Mouse (Mus musculus): ENCODE measurements around the gene Adamtsl4.

Gene Adamtsl4

DNA sequence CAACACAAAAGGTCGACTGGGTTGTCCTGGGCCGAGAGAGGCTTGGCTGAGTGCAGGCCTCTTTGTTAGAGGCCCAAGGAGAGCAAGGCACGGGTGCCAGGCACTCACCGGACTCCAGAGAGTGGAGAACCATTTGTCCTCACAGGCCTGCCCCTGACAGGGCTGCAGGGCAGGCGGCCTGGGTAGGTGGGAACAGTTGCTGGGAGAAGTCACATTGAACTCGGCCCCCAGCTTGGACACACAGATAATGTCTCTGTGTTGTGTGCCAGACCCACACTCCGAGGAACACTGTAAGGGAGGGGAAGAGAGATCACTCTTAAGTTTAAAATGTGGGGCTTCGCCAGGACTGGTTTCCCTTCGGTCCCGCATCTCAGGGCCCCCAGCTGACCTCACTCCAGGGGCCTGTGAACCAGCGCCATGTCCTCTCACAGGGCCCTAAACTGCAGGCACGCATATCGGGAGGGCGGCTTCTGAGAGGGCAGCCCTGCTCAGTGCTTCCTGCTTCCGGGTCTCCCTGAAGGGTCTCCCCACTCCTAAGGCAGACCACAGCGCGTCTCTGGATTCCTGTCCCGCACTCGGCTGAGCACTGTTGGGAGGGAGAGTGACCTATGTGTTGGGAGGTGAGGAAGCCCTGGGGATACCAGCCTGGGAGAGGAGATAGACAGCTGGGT lies 10.2 kb downstream of the Adamtsl4 start:
- in situ Hi-C loops (cut with MboI, MseI), result loop anchor here (10.0 kb wide), 1 partner anchor 587 kb away; the partner anchor contains the start of genes Hist2h2bb, Hist2h3b and Hist2h4

- in situ Hi-C loops (cut with MboI, MseI), result loop anchor here (10.0 kb wide), 1 partner anchor 588 kb away; the partner anchor contains the start of genes Hist2h2bb, Hist2h3b and Hist2h4
Measured at GRCm38 (mm10) chr3:95676745-95677419, 10.8 kb downstream of the Adamtsl4 start.

DNA sequence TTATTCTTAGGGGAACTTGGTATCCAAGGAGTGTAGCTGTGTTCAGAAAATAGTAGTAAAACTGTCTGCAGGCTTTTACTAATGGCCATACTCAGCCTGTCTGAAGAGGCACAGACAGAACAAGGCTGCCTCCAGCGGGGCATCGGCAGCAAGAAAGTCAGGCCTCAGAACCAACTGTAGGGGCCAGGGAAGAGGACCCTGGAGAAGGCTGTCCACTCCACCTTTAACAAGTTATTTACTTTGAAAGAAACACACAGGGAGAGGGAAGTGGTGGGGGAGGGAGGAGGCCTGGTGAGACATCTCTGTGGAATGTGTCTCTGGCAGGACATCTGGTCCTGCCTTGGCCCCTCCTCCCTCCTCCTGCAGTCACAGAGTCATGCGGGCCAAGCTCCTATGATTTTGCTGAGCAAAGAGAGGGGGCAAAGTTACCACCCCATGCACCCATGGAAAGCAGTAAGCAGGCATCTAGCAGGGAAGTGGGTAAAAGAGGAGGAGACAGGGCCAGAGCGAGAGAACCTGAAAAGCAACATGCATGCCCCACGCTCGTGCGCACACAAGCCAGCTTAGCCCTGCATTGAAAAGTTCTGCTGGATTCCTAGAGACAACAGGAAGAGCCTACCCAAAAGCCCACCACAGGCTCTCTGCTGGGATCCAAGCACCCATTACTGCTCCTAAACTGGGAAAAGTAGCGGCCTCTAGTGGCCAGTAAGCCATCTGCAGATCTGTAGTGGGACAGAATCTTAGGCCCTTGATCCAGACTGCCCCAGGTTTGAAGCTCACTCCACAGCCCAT lies 12.2 kb downstream of the Adamtsl4 start:
- in situ Hi-C loops (cut with MboI, MseI), result loop anchor here (10.0 kb wide), 1 partner anchor 589 kb away; the partner anchor contains the start of genes Hist2h2bb, Hist2h3b and Hist2h4

DNA sequence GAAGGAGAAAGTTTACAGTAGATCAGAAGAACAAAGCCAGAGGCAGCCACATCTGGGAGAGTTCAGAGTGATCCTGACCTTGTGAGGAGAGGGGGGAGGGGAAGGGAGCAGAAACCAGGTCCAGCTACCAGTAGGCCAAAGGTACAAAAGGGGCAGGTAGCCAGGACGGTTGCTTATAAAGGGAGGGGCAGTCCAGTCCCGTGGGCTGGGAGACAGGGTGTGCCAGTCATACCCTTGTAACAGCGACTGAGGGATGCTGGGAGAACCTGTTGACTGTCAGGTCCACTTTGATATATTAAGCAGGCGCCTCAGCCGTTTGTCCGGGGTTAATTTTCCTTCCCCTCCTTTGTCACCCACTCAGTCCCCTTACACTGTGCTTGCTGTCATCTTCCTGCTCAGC lies 12.9 kb downstream of the Adamtsl4 start:
- in situ Hi-C loops (cut with MboI, MseI), result loop anchor here (10.0 kb wide), 1 partner anchor 590 kb away; the partner anchor contains the start of genes Hist2h2bb, Hist2h3b and Hist2h4

- in situ Hi-C loops (cut with MboI, MseI), result loop anchor here (10.0 kb wide), 1 partner anchor 591 kb away; the partner anchor contains the start of genes Hist2h2bb, Hist2h3b and Hist2h4
Measured at GRCm38 (mm10) chr3:95674236-95674635, 13.5 kb downstream of the Adamtsl4 start.

DNA sequence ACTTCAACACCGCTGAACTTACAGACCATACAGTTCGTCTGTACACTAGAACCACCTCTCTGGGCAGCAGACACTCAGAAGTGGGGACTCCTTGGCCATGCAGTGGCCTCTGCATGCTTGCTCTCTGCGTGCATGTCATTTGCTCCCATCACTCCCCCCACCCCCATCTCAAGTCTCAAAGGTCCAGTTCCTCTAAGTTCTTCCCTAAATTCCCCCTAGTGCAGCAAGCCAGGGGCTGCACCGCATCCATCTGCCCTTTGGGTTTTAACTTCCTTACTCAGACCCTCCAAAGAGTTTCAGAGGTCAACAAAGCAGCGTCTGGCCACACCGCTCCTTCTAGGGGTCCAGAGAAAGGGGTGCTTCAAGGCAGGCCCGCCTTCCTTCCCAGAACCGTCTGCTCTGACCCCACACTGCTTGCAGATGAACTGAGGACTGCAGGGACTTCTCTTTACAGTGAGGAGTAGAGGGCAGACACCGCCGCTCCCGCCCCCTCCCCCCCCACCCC lies 14.0 kb downstream of the Adamtsl4 start:
- in situ Hi-C loops (cut with MboI, MseI), result loop anchor here (10.0 kb wide), 1 partner anchor 591 kb away; the partner anchor contains the start of genes Hist2h2bb, Hist2h3b and Hist2h4

GRCm38 (mm10) chr3:95672861-95673706 lies 14.6 kb downstream of the Adamtsl4 start:
- in situ Hi-C loops (cut with MboI, MseI), result loop anchor here (10.0 kb wide), 1 partner anchor 592 kb away; the partner anchor contains the start of genes Hist2h2bb, Hist2h3b and Hist2h4

- in situ Hi-C loops (cut with MboI, MseI), result loop anchor here (10.0 kb wide), 1 partner anchor 592 kb away; the partner anchor contains the start of genes Hist2h2bb, Hist2h3b and Hist2h4
Measured at GRCm38 (mm10) chr3:95672461-95672860, 15.3 kb downstream of the Adamtsl4 start.

DNA sequence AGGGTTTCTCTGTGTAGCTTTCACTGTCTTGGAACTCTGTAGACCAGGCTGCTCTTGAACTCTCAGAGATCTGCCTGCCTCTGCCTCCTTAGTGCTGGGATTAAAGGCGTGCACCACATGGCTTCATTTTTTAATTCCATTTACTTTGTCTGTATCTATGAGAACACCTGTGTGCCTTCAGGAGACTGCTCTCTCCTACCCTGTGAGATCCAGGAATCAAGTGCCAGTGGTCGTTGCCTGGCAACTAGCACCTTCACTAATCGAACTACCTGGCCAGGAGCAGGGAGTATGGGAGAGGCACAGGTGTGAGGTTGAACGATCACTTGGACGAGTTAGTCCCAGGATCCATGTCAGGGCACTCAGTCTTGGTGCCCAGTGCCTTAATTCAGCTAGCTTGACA lies 16.5 kb downstream of the Adamtsl4 start:
- in situ Hi-C loops (cut with MboI, MseI), result loop anchor here (10.0 kb wide), 1 partner anchor 594 kb away; the partner anchor contains the start of genes Hist2h2bb, Hist2h3b and Hist2h4

GRCm38 (mm10) chr3:95670419-95670818 lies 17.3 kb downstream of the Adamtsl4 start:
- in situ Hi-C loops (cut with MboI, MseI), result loop anchor here (10.0 kb wide), 1 partner anchor 594 kb away; the partner anchor contains the start of genes Hist2h2bb, Hist2h3b and Hist2h4

DNA sequence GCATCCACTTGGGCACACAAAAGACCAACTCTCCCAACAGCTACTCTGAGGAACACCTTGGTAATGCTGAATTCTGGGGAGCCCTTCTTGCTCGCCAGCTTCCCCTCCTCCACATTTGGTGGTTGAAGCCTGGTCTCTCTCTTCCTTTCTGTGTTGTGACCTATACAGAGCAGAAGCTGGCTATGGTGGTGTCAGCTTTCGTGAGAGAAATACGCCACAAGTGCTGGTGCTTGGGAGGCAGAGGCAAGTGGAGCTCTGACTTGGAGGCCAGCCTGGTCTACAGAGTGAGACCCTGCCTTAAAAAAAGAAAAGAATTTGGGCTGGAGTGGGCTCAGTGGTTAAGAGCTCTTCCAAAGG lies 18.4 kb downstream of the Adamtsl4 start:
- in situ Hi-C loops (cut with MboI, MseI), result no loop called here

GRCm38 (mm10) chr3:95668589-95669308 lies 19.0 kb downstream of the Adamtsl4 start:
- in situ Hi-C loops (cut with MboI, MseI), result no loop called here

DNA sequence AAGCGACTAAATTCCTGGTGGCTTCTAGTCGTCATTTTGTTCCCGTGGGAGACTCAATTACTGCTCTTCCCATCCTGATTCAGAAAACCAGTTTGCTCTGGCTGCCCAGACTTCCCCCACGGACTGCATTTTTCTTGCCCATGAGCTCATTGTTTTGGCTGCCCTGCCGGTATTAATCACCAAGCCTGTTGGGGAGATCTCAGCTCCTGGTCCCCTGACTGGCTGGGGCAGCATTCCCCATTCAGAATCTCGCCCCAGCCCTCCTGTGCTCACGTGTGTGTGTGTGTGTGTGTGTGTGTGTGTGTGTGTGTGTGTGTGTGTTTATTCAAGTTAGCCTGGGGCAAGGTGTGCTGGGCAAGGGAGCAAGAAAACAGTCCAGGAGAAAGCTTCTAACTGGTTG lies 19.7 kb downstream of the Adamtsl4 start:
- in situ Hi-C loops (cut with MboI, MseI), result no loop called here

DNA sequence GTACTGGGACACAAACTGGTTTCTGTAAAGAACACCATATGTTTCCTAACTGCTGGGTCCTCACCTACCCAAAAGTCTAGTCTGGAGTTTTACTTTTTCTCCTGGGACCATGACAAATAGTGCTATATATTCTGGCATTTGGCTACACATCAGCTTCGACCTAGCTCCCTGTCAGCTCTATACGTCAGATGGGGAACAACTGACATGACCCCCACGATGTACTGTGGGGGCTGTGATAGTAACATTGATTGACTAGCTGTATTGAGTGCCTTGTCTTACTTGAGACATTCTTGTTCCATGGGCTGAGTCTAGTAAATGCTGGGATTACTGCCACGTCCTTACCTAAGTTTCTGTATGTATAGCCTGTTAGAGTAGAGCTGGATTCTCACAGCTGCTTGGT lies 20.2 kb downstream of the Adamtsl4 start:
- in situ Hi-C loops (cut with MboI, MseI), result no loop called here

DNA sequence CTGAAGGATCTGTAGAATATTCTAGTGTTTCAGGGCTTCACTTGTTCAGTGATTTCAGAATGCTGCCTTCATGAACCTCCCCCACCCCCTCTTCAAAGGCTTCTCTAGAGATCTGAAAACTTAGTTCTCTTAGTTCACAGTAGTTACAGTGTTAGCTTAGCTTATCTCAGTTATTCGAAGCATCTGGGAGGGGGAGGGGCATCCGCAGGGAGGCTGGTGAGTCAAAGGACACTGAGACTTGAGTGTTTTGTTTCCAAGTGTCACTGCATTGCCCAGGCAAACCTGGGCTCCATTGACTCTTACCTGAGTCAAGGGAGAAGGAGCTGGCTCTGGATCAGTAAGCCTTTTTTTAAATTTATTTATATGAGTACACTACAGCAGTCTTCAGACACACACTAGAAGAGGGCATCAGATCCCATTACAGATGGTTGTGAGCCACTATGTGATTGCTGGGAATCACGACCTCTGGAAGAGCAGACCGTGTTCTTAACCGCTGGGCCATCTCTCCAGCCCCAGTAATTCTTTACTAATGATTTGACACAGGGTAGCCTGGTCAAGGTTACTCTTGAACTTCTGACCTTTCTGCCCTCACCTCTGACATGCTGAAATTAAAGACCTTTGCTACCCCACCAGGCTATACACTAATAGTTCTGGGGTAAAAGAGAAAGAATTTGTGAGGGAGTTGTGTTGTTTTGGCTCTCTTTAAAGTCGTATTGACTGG lies 21.4 kb downstream of the Adamtsl4 start:
- in situ Hi-C loops (cut with MboI, MseI), result no loop called here

- in situ Hi-C loops (cut with MboI, MseI), result no loop called here
Measured at GRCm38 (mm10) chr3:95664940-95665352, 22.8 kb downstream of the Adamtsl4 start.

DNA sequence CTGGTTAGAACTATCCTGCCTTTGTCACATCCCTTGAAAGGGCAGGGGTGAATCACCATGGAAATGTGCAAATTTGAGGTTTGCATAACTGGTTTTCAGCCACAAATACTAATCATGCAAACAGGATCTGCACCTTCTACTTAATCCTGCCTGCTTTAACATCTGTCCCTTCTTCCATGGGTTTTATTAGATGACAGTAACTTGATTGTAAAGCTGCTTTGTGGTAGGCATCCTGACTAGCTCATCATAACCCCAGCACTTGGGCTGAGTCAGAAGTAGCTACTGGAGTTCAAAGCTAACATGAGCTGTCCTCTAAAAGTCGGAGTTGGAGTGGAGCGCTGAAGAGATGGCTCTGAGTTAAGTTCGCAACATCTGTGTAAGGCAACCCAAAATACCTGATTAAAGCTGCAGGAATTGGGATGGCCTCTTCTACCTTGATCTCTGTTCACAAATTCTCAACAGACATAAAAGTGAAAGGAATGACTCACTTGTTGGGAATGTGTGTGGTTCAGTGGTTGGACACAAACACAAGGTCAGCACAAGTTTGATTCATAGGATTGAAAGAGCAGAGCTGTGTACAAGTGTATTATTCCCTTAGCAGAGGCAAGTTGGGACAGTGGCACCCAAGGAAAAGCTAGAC lies 23.6 kb downstream of the Adamtsl4 start:
- in situ Hi-C loops (cut with MboI, MseI), result no loop called here

- in situ Hi-C loops (cut with MboI, MseI), result no loop called here
Measured at GRCm38 (mm10) chr3:95663486-95663885, 24.2 kb downstream of the Adamtsl4 start.

Data from T-helper 2 cell (primary cell).